Mouse (Mus musculus) MEL (cell line): ENCODE data around the gene Col8a1.

ENCODE experiments used
- BHLHE40 ChIP-seq: IDR thresholded peaks from 2 replicates; pipeline ENCODE4 v1.6.1; 2012; ENCODE audit warnings: low read depth, mild to moderate bottlenecking, inconsistent platforms, low read length, improper control_type of control experiment, borderline replicate concordance
- CTCF ChIP-seq, 3 experiments: IDR thresholded peaks in 2 of 3; conservative IDR thresholded peaks in 1 of 3; 2 replicates each; pipeline ENCODE4 v1.5.1; 2011 to 2012; ENCODE audit warnings: low read length in 3 of 3, low read depth in 2 of 3, mild to moderate bottlenecking in 2 of 3, improper control_type of control experiment in 1 of 3, inconsistent platforms in 1 of 3, mixed read lengths in 1 of 3, moderate library complexity in 1 of 3; ENCODE audit not compliant: control insufficient read depth in 1 of 3, insufficient read depth in 1 of 3, poor library complexity in 1 of 3, severe bottlenecking in 1 of 3
- EP300 ChIP-seq, 2 experiments: IDR thresholded peaks; 2 replicates each; pipeline ENCODE4 v1.6.1; 2011; ENCODE audit warnings: improper control_type of control experiment in 2 of 2, low read length in 2 of 2, low read depth in 1 of 2, mild to moderate bottlenecking in 1 of 2
- GATA1 ChIP-seq: IDR thresholded peaks from 2 replicates; pipeline ENCODE4 v1.6.1; 2011; ENCODE audit warnings: low read depth, low read length, improper control_type of control experiment
- MAFK ChIP-seq: IDR thresholded peaks from 2 replicates; pipeline ENCODE4 v1.6.1; 2011; ENCODE audit warnings: low read depth, mild to moderate bottlenecking, low read length, improper control_type of control experiment, borderline replicate concordance
- MYC ChIP-seq: IDR thresholded peaks from 2 replicates; pipeline ENCODE4 v1.6.1; 2011; ENCODE audit warnings: low read depth, mild to moderate bottlenecking, low read length, improper control_type of control experiment, moderate library complexity
- POLR2A ChIP-seq, 2 experiments: IDR thresholded peaks; 2 replicates each; pipeline ENCODE4 v1.6.1; 2011 to 2012; ENCODE audit warnings: low read length in 2 of 2, mild to moderate bottlenecking in 2 of 2, control low read depth in 1 of 2, improper control_type of control experiment in 1 of 2, low read depth in 1 of 2, moderate library complexity in 1 of 2; ENCODE audit not compliant: control insufficient read depth in 1 of 2, insufficient read depth in 1 of 2, poor library complexity in 1 of 2
- POLR2AphosphoS2 ChIP-seq: IDR thresholded peaks from 2 replicates; pipeline ENCODE4 v1.6.1; 2011; ENCODE audit warnings: low read length, improper control_type of control experiment
- RAD21 ChIP-seq: IDR thresholded peaks from 2 replicates; pipeline ENCODE4 v1.6.1; 2011; ENCODE audit warnings: mild to moderate bottlenecking, low read depth, low read length, improper control_type of control experiment
- ZKSCAN1 ChIP-seq: IDR thresholded peaks from 2 replicates; pipeline ENCODE4 v1.6.1; 2012; ENCODE audit warnings: low read depth, mild to moderate bottlenecking, inconsistent platforms, low read length, improper control_type of control experiment, moderate library complexity
- ZMIZ1 ChIP-seq: IDR thresholded peaks from 2 replicates; pipeline ENCODE4 v1.6.1; 2012; ENCODE audit warnings: low read depth, mild to moderate bottlenecking, inconsistent platforms, low read length, improper control_type of control experiment, moderate library complexity

DNA sequence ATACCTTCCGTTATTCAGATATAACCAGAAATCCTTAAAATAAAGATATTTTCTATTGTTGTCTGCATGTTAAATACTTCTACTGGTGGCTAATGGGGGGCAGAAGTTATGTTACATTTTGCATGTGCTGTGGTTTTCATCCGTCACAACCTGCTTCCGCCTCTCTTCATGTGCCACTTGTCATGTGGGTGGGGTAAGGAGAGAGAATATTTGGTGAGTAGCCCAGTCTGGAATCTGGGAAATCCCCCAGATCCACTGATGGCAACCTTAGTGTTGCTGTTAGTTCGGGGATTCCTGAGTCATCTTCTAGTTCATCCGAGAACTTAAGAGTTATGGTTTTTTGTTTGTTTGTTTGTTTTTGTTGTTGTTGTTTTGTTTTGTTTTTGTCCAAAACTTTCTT lies 55.8 kb downstream of the Col8a1 start:
- TF ChIP-seq POLR2A (IDR thresholded peaks at IDR 0.05; ENCODE audit: control insufficient read depth in 1 of 2, insufficient read depth in 1 of 2, low read depth in 1 of 2, low read length in 2 of 2, poor library complexity in 1 of 2) = no peak
- no peak for TF ChIP-seq CTCF (IDR thresholded peaks at IDR 0.05 in 2 of 3, conservative IDR thresholded peaks at IDR 0.05 in 1 of 3; ENCODE audit: control insufficient read depth in 1 of 3, insufficient read depth in 1 of 3, low read depth in 2 of 3, low read length in 3 of 3, poor library complexity in 1 of 3, severe bottlenecking in 1 of 3)
- no peak for TF ChIP-seq GATA1
- TF ChIP-seq BHLHE40 = no peak
- no peak for TF ChIP-seq MYC
- no peak for TF ChIP-seq POLR2AphosphoS2
- no peak for TF ChIP-seq MAFK
- TF ChIP-seq ZKSCAN1 = no peak
- no peak for TF ChIP-seq ZMIZ1
- no peak for TF ChIP-seq RAD21
- TF ChIP-seq EP300 (IDR thresholded peaks at IDR 0.05; ENCODE audit: low read depth in 1 of 2, low read length in 2 of 2) = no peak
